Mouse (Mus musculus) mesoderm, embryonic 11.5 days (tissue): ENCODE measurements around the gene Mkrn2.
A peak's percentile ranks its signal among the peaks of the same experiment; 100 is the strongest.
"Not testable (repeated sequence)": the region's sequence is repeated elsewhere in the genome, so short reads cannot be mapped to it uniquely, and the experiment has no call there.

Source experiments
- DNase-seq: peaks from one replicate; pipeline ENCODE4 v3.0.0-alpha.2; 2012; ENCODE audit warnings: low read depth, low spot score

Mkrn2 gene

GRCm38 (mm10) chr6:115607429-115607828, 5.7 kb downstream of the Mkrn2 start:
- no peak for DNase-seq

GRCm38 (mm10) chr6:115609121-115609520, 7.4 kb downstream of the Mkrn2 start:
- peak; percentile 37 for DNase-seq

GRCm38 (mm10) chr6:115610301-115610700, 8.6 kb downstream of the Mkrn2 start:
- DNase-seq, result no peak

- no peak for DNase-seq
Observed at GRCm38 (mm10) chr6:115613793-115614192, 12.1 kb downstream of the Mkrn2 start.

GRCm38 (mm10) chr6:115615983-115616382, 14.3 kb downstream of the Mkrn2 start:
- no peak for DNase-seq

- no peak for DNase-seq
Observed at GRCm38 (mm10) chr6:115619818-115620217, 18.1 kb downstream of the Mkrn2 start.

GRCm38 (mm10) chr6:115620942-115621341, 19.2 kb downstream of the Mkrn2 start:
- no peak for DNase-seq

GRCm38 (mm10) chr6:115626121-115626520, 24.4 kb downstream of the Mkrn2 start:
- DNase-seq, result no peak

- no peak for DNase-seq
Observed at GRCm38 (mm10) chr6:115631056-115631795, 29.5 kb downstream of the Mkrn2 start.

GRCm38 (mm10) chr6:115634015-115634414, 32.3 kb downstream of the Mkrn2 start:
- no peak for DNase-seq

- DNase-seq, result not testable (repeated sequence)
Observed at GRCm38 (mm10) chr6:115638188-115638587, 36.5 kb downstream of the Mkrn2 start.

- DNase-seq, result no peak
Observed at GRCm38 (mm10) chr6:115643315-115643714, 41.6 kb downstream of the Mkrn2 start.

GRCm38 (mm10) chr6:115649792-115650365, 48.2 kb downstream of the Mkrn2 start:
- no peak for DNase-seq

GRCm38 (mm10) chr6:115650476-115651427, 49.0 kb downstream of the Mkrn2 start:
- peak; percentile 30 for DNase-seq

GRCm38 (mm10) chr6:115651719-115652118, 50.0 kb downstream of the Mkrn2 start:
- DNase-seq, result no peak

- DNase-seq, result no peak
Observed at GRCm38 (mm10) chr6:115653939-115654338, 52.2 kb downstream of the Mkrn2 start.

GRCm38 (mm10) chr6:115658802-115659201, 57.1 kb downstream of the Mkrn2 start:
- DNase-seq, result no peak

- DNase-seq, result no peak
Observed at GRCm38 (mm10) chr6:115664268-115664667, 62.6 kb downstream of the Mkrn2 start.

- no peak for DNase-seq
Observed at GRCm38 (mm10) chr6:115666641-115667040, 64.9 kb downstream of the Mkrn2 start.
